Mouse (Mus musculus) liver, embryonic 14.5 days (tissue): ENCODE results near the gene Ampd3.

Experiments used
- CTCF ChIP-seq: IDR thresholded peaks from 2 replicates; pipeline ENCODE4 v1.5.1; 2016; ENCODE audit warnings: antibody characterized with exemption, low read depth, control low read depth
- EP300 ChIP-seq: IDR thresholded peaks from 2 replicates; pipeline ENCODE4 v1.6.1; 2016; ENCODE audit warnings: antibody characterized with exemption, low read depth

- TF ChIP-seq CTCF (no peak), EP300 (no peak)
These were observed 5.3 kb upstream of the Ampd3 start for GRCm38 (mm10) chr7:110762605-110763180.
